Mouse (Mus musculus): Measurements from ENCODE around the gene Samd8.

DNA sequence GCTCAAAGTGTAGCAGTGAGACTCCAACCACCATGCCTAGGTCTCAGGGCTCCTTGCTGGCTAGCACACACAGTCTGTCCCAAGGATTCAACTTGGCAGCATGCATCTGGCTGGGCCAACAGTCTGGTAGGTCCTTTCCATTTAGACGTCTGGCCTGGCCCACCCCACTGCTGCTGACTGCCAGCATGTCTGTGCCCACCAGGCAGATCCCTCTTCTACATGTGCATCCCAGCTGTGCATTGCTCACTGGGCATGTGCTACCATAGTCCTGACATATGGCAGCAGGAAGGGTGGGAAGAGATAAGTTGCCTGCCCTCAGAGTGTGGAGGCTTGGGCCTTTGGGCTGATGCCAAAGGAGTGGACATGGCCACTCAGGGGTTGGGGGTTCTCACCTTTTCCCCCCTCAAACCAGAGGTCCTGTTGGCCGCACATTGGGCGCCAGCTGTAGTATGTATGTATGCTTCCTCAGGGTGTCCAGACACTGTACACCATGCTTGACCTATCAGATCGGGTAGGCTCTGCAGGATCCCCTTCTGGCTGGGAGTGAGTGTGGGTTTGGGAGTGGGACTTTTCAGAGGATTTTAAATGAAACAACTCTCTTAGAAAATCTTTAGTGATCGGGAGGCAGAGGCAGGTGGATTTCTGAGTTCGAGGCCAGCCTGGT lies 52.3 kb downstream of the Samd8 start:
- TF ChIP-seq POLR2A (IDR thresholded peaks at IDR 0.05; ENCODE audit: low read depth, low read length) (no peak), CTCF (IDR thresholded peaks at IDR 0.05; ENCODE audit: extremely low read depth, insufficient read depth, insufficient read length, insufficient replicate concordance) (no peak)
